Mouse (Mus musculus) natural killer cell, adult 2 months (primary cell): ENCODE data around the gene Gipc2.
A peak's percentile ranks its signal among the peaks of the same experiment; 100 is the strongest.

ENCODE experiments used
- DNase-seq, 2 experiments: peaks; one replicate each; pipeline ENCODE4 v3.0.0; 2022; ENCODE audit warnings: low spot score in 2 of 2

Gipc2 gene

GRCm38 (mm10) chr3:152119987-152120386 is 46.0 kb downstream of the Gipc2 start:
- DNase-seq, result no peak

GRCm38 (mm10) chr3:152117941-152118340 is 48.1 kb downstream of the Gipc2 start:
- DNase-seq, result no peak

GRCm38 (mm10) chr3:152116140-152116539 is 49.9 kb downstream of the Gipc2 start:
- DNase-seq, result no peak

GRCm38 (mm10) chr3:152114786-152115185 is 51.2 kb downstream of the Gipc2 start:
- peak; percentile 5 to 25 for DNase-seq

- DNase-seq, result no peak
These were observed 51.8 kb downstream of the Gipc2 start for GRCm38 (mm10) chr3:152114222-152114621.

GRCm38 (mm10) chr3:152113496-152113895 is 52.5 kb downstream of the Gipc2 start:
- DNase-seq, result no peak

- DNase-seq, result no peak
These were observed 53.4 kb downstream of the Gipc2 start for GRCm38 (mm10) chr3:152112664-152113063.

DNA sequence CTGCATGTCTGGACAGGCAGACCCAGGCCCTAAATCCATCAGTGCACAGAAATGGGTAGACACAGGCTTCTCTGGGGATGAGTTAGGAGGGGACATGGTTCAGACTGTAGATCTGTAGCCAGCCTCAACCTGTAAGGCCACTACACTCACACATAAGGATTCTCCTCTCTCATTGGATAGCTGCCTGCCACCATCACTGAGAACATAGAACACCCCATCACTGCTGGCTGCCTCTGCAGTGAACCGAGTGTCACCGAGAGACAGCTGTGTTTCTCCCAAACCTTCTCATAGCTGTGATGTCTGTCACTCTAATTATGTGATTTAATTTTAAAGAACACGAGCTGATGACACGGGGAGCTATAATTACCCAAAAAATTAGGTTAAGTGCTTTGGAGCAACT is 54.5 kb downstream of the Gipc2 start:
- no peak for DNase-seq

GRCm38 (mm10) chr3:152111081-152111480 is 54.9 kb downstream of the Gipc2 start:
- DNase-seq, result peak; percentile 25 to 28

GRCm38 (mm10) chr3:152109260-152109587 is 56.8 kb downstream of the Gipc2 start:
- DNase-seq, result no peak

DNA sequence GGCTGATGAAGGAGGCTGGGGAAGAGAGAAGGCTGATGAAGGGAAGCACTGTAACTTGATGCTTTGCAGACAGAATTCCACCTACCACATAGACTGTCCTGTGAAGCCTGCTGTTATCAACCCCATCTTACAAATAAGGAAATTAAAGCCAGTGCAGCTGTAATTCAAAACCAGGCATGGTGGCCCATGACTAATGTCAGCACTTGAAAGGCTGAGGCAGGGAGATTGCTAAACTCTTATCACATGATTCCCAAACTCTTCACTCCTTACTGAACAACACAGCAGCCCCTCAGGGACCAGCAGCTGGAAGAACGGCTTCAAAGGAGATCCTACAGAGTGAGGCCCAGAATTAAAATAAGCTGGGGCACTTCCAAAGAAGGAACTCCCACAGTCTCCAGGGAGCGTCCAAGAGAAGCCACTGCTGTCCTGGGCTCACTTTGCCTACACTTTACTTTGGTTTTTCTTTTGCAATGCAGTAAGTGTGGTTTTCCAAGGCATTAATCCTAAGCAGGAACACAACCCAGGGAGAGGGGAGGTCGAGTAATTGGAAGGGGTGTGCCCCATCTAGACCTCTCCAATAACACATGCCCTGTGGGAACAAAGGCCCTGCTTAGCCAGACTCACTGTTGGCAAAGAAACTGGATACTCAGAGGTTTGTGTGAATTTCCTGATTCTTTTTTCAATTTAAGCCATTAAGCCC is 57.3 kb downstream of the Gipc2 start:
- no peak for DNase-seq

GRCm38 (mm10) chr3:152108003-152108395 is 58.0 kb downstream of the Gipc2 start:
- DNase-seq, result no peak

- DNase-seq, result no peak
These were observed 58.7 kb downstream of the Gipc2 start for GRCm38 (mm10) chr3:152107149-152108002.

DNA sequence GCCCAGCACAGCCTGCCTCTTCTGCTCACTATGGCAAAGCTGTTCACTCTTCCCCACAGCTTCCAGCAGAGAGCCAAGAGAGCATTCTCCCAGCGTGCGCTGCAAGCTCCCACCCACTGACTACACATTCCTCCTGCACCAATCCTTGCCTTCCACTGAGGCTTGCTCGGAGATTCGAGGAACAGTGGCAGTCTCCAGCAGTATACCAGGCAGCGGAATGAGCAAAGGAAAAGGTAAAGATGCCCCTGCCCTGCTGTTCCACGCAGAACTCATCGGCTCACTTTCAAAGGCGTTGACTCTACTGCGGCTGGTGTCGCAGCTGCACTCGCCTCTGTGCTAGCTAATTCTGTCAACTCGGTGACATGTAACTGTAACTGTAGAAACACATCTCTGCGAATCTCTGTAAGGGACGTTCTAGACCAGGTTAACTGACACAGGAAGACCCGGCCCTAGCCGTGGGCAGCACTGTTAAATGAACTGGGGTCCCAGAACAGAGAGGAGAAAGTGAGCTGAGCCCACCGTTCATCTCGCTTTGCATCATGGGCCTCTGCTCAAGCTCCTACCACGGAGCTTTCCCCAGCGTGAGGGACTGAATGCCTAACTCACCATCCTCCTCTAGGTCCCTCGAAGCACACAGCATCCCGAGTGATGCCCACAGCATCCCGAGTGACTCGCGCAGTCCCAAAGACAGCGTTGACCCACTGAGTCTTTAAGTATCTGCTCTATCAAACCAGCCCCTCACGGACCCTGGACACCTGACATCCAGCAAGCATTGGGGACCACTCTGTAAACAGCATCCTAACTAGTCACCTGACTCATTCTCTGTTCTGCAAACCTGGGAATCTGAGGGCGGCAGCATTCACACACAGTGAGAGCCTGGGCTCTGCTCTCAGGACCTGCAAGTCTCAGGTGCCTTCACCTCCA is 59.5 kb downstream of the Gipc2 start:
- DNase-seq, result no peak

DNA sequence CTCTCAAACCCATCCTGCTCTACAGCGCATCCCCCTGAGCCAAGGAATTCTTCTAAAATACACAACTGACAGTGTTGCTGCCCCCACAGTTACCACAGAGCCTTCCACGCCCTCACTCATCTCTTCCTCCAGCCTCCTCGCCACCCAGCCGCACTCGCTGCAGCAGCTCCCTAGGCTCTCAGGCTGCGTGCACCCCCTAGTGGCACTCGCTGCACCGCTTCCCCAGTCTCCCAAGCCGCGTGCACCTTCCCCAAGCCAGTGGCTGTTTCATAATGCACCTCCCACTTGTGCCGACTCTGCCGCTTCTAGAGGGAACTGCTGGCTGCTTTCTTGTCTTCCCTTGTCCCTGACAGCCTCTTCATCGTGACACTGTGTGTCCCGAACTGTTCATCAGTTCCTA is 60.7 kb downstream of the Gipc2 start:
- peak; percentile 18 to 25 for DNase-seq

- no peak for DNase-seq
These were observed 62.6 kb downstream of the Gipc2 start for GRCm38 (mm10) chr3:152103381-152103780.

DNA sequence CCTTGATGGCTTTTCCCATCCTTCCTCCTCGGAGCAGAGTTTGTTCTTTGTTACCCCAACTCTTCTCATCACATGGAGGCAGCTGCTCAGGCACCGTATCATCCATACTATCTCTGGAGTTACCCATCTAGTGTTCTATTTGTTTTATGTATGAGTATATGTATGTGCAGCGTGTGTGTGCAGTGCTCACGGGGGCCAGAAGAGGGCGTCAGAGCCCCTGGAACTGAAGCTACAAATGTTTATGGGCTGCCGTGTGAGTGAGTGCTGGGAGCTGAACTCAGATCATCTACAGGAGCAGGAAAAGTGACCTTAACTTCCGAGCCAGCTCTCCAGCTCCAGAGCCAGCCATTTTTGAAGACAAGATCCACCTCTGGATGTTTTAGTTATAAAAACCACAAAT is 64.6 kb downstream of the Gipc2 start:
- no peak for DNase-seq

- DNase-seq, result no peak
These were observed 65.8 kb downstream of the Gipc2 start for GRCm38 (mm10) chr3:152100119-152100818.

GRCm38 (mm10) chr3:152095030-152095429 is 71.0 kb downstream of the Gipc2 start:
- DNase-seq, result no peak

GRCm38 (mm10) chr3:152092385-152093057 is 73.5 kb downstream of the Gipc2 start:
- DNase-seq, result no peak

DNA sequence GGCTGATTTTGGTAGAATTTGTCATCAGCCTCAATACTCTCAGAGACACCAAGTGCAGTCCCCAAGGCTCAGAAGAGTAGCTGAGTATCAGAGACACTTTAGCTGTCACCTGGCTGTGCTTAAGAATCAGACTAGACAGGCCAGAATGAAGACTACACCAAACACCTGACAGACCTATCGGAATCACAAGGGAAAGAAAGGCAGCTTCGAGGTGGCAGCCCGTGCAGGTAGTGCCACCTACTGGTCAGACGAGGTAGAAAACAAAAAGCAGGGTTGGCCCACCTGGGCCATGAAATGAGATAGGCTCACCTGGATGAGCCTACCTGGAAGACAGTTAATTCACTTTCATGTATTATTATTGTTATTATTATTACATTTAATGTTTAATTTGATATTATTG is 76.9 kb downstream of the Gipc2 start:
- DNase-seq, result peak; percentile 11 to 14
